Mouse (Mus musculus) bone marrow macrophage, adult 2 months (primary cell): ENCODE data around the gene Brk1.

Source experiments
- CTCF ChIP-seq: IDR thresholded peaks from 2 replicates; pipeline ENCODE4 v1.5.1; 2012; ENCODE audit warnings: low read depth, mild to moderate bottlenecking, low read length, moderate library complexity
- POLR2A ChIP-seq: IDR thresholded peaks from 2 replicates; pipeline ENCODE4 v1.6.1; 2012; ENCODE audit warnings: mild to moderate bottlenecking, low read depth, low read length, borderline replicate concordance

- no peak for TF ChIP-seq POLR2A
- TF ChIP-seq CTCF = no peak
Measured at GRCm38 (mm10) chr6:113658226-113658625, 53.7 kb downstream of the Brk1 start.
